Mouse (Mus musculus) kidney, postnatal 4 days (tissue): ENCODE results near the gene Urb1.

Experiments
- DNase-seq, 2 experiments: peaks; one replicate each; pipeline ENCODE4 v3.0.0; 2021; ENCODE audit warnings: mixed read lengths in 2 of 2

Urb1 gene

DNA sequence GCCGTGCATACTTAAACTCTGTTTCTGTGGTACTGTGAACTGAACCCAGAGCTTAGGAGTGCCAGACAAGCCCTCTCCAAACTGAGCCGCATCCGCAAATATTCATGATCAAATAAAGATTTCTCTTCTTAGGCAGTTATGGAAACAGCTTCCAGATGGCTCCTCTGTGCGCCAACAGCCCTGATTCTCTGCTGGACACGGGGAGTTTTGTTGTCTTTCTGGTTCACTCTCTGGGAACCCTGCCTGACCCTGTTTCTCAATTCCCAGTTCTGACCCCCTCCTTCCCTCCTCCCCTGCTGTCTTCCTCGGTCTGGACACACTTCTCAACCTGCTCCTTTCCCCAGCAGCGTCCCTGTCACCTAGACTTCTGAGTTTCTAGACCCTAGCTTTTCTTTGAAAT, 12.8 kb upstream of the Urb1 start:
- DNase-seq: no peak

GRCm38 (mm10) chr16:90822284-90822935, 12.2 kb upstream of the Urb1 start:
- no peak for DNase-seq

DNA sequence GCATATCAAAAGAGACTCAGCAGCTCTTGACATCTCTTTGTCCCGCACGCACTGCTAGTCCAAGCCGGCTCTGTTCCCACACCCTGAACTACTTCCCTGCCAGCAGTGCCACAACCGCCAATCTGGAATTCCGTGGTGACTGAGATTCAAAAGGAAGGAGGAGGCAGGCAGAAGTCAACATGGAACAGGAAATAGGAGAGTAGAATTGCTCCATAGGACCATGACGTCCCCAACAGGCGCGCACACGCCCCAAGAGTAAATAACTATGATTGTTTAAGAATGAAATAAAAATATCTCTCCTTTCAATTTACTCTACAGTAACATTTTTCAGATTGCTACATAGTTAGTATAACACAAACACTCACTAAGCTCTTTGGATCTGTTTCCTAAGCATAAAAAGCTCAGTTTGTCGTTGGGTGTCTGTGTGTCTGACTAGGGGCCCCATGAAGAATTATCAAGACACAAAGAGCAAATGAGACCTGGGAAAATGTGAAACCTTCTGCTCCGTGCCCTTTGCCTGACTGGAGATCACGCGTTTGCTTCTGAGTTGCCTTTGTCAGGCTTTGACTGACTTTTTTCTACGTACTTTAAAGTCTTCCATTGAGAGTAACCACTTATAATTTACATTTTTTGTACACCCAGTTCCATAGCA, 11.0 kb upstream of the Urb1 start:
- DNase-seq: no peak

- no peak for DNase-seq
Measured at GRCm38 (mm10) chr16:90820326-90820725, 10.1 kb upstream of the Urb1 start.

DNA sequence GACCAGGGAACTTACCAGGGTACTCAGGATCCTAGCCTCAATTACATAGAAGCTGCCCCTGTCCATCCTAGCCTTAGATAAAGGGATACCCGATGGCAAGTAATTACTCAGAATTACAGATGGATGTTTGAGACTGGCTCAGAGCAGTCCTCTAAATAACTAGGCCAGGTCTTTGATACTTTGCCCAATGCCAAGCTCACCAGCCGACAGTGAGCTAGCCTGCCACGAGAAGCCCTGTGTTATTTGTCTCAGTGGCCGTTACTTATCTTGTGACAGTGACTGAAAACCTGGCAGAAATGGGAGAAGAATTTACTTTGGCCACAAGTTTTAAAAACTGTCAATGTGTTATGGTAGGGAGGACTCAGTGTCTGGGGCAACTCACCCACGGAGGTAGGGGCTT, 1.9 kb upstream of the Urb1 start:
- DNase-seq: no peak

- peak in 1 of 2 experiments; percentile 12 for DNase-seq
Measured at GRCm38 (mm10) chr16:90810716-90811256, 573 bp upstream of the Urb1 start.

GRCm38 (mm10) chr16:90804466-90804865, 5.7 kb downstream of the Urb1 start:
- DNase-seq: no peak

GRCm38 (mm10) chr16:90801928-90802327, 8.3 kb downstream of the Urb1 start:
- peak; percentile 14 to 19 for DNase-seq

DNA sequence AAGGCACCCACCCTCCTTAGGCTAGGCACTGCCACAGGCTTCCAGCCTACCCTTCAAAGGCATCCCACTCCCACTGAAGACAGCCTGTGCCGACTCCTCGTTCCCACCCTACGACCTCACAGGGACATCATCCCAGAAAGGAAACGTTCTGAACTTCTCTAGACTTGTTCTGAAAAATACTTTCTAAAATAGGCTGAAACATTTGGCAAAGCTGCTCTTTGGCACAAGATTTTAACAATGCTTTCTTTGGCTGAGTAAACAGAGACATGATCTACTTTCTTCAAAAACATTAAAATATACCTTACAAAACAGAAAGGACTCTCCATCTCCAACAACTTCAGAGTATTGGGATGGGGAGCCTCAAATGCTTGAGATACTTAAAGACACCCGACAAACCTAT, 9.0 kb downstream of the Urb1 start:
- no peak for DNase-seq

DNA sequence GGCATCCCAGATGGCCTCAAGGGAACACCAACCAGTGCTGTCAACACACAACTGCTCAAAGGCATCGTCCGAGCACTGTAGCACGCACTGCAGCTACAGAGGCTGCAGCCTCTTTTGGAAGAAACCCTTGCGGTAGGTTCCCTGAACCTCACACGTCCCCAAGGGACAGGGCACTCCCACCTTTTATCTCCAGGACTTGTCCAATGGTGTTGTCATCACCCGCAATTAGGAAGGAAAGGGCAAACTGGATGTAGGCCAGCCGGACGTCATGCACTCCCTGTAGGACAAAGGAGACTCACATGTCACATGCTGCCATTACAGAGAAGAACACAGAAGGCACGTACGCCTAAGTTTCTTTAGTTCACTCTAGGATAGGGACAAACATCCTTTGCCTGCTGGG, 10.4 kb downstream of the Urb1 start:
- no peak for DNase-seq

GRCm38 (mm10) chr16:90798848-90799247, 11.4 kb downstream of the Urb1 start:
- no peak for DNase-seq

- DNase-seq: no peak
Measured at GRCm38 (mm10) chr16:90798446-90798845, 11.8 kb downstream of the Urb1 start.

DNA sequence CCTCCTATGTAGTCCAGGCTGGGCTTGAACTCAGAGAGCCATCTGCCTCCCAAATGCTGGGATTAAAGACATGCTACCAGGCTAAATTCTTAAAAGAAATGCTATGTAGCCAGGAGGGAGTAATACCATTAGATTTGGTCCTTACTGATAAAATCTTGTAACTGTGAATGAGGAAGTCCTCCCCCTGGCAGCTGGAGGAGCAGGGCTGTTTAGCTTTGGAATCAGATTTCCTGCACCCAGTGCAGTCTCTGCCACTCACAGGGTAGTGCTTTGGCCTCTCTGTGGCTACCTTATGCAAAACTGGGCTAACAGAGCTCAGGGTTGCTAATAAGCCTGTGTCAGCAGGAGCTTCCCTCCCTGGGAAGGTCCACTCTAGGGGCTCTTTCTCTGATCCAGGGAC, 15.5 kb downstream of the Urb1 start:
- DNase-seq: no peak

GRCm38 (mm10) chr16:90792500-90792899, 17.7 kb downstream of the Urb1 start:
- no peak for DNase-seq

GRCm38 (mm10) chr16:90792066-90792465, 18.1 kb downstream of the Urb1 start:
- no peak for DNase-seq

DNA sequence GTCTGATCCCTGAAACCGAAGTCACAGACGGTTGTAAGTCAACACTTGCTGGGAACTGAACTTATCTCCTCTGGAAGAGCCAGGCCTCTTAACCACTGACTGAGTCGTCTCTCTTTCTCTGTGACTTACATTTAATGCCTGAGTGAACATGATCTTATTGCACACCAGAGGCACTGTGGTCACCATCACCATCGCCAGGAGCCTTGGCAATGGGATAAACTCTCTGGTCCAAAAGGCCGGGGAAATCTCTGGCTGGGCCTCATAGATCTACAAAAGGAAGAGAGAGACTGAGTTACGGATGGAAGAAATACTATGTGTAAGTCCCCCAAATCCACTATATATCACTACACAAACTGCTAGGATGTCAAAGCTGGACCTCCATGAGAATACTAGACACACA, 19.3 kb downstream of the Urb1 start:
- DNase-seq: no peak

GRCm38 (mm10) chr16:90788580-90788979, 21.6 kb downstream of the Urb1 start:
- no peak for DNase-seq

- DNase-seq: no peak
Measured at GRCm38 (mm10) chr16:90785257-90785656, 25.0 kb downstream of the Urb1 start.

- peak in 1 of 2 experiments; percentile 12 for DNase-seq
Measured at GRCm38 (mm10) chr16:90783302-90783701, 26.9 kb downstream of the Urb1 start.

- DNase-seq: peak in 1 of 2 experiments; percentile 17
Measured at GRCm38 (mm10) chr16:90779783-90780182, 30.4 kb downstream of the Urb1 start.

DNA sequence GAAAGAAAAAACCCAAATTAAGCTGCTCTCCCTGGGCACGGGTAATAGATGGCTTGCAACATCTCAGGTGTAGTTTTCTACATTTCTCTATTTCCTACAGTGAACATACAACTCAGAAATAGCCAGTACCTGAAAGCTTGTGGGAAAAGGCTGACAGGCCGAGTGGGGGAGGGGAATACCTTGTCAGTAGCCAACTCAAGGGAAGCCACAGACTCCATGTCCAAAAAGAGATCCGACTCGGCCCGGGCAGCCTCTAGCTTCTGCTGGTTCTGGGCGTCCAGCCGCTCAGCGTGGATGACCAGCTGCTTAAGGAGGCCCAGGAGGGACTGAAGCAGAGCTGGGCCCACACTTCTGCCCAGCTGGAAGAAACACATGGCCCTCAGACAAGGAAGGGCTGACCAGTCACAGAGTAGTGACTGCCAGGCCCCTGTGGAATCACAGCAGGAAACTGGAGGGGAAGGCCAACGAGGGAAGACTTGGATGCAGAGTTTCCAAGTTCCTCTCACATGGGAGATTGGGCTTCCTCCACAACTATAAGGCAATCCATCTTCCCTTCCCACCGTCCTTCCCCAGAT, 34.2 kb downstream of the Urb1 start:
- no peak for DNase-seq

GRCm38 (mm10) chr16:90774646-90775045, 35.6 kb downstream of the Urb1 start:
- no peak for DNase-seq

DNA sequence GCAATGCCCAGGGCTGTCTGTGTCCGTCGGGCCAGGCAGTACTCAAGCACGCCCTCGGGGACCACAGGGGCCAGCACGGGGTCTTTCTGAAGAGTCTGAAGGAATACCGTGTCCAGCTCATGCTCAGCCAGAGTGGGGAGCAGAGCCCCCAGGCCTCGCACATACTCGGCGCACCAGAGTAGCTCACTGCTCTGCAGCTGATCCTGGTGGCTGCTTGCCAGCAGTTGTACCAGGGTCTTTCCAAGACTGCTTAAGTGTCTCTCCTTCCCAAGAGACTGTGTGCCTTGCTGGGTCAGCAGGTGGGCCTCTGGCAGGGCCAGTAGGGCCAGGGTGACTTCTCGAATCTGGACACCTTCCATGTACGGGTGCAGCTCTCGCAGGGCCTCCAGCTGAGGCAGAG, 36.0 kb downstream of the Urb1 start:
- no peak for DNase-seq

DNA sequence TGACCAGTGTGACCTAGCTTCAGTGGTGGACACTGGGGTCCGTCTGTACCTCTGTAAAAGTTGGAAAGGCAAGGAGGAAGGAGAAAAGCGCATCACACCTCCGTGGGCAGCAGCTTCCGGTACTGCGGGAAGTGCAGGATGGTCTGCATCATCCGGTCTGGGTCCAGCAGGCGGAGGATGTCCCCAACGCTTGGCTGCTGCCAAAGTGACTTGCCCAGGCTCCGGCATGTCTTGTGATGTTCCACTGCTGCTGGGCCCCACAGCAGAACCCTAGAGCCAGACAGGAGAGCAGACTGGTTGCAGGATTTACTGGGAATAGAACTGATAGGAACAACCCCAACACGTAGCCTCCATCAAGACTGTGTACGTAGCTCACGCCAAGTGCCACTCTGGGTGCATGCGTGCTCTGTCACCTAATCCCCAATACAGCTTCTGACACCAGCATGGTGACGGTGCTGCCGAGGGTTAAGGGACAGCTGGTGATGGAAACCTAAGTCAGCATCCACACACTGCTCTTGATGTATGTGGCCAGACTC, 43.2 kb downstream of the Urb1 start:
- no peak for DNase-seq
